Mouse (Mus musculus): ENCODE data around the gene Ext2.

Ext2 gene

DNA sequence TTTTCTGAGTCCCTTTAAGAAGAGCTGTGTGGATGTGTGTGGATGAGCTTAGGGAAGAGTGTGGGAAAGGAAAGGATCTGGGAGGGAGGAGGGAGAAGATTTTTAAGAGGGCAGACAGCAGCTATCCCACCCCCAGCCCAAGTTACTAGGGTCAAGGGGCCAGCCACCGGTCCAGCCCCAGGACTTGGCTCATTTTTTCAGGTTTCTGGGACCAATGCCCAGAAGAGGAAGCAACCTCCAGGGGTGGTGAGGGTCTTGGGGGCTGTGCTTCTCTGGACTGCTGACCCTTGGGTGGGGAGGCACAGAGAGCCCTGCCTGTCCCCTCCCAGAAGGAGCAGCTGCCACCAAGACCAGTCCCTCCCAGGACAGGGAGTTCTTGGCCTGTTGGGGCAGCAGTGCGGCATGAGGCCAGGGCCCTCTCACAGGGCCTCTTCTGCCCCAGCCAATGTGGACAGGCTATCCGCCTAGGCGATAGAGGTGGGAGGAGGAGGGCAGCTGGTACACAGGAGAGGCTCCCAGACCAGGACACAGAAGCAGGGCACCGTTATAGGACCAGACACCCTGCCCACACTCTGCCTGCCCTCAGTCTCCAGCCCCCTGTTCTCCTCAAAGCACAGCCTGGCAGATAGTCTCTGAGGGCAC lies 203.0 kb downstream of the Ext2 start:
- DNase-seq (ENCODE audit: low read depth): no peak

DNA sequence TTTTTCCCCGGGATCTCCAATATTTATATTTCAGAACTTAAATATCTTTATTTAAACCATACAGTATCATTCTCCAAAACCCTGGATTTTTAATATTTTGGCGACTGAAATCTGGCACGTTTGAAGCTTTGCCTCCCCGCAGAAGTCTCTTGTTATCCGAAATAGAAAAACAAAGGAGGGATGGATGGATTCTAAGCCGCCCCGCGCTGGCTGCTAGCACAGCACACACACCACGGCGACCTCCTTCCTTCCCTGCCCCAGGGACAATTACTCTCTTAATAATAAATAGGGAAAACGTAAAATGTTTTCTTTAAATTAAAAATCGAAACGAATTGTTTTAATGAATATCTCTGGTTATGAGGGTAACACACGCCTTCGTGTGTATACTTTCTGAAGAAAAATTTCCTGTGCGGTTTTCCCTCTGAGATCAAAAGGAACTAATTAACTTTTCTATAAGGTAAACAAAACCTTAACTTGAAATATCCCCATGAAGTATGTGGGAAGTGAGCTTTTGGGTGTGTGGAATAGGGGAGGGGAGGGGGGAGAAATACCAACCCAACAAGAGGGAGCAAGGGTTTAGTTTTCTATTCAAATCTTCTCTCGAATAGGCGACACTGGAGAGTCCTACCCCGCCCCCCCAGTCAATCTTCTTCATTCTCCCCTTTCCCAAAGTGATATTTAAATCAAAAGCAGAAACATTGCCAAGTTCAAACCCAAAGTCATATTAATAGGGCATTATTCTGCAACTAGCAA lies 203.7 kb downstream of the Ext2 start:
- no peak for DNase-seq (ENCODE audit: low read depth)

- no peak for DNase-seq (ENCODE audit: low read depth)
Measured at GRCm38 (mm10) chr2:93615845-93616689, 206.3 kb downstream of the Ext2 start.

DNA sequence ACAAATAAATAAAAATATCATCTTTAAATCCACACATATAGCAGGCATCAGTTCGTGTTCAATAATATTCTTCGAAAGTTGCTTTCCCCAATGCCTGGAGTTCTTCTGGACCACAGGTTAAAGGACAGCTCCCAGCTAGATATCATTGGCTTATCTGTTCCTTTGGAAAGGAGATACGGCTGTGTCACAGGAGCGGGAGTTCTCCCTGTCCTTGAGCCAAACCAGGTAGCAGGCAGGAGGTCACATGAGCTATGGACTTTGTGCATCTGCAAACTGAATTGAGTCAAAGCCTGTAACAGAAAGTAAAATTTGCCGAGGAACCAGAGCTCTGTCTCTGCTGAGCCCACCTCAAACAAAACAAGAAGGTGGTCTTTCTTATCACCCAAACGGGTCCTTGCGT lies 209.3 kb downstream of the Ext2 start:
- no peak for DNase-seq (ENCODE audit: low read depth)
